7 mouse cellular contexts compared by ENCODE assay signal in the genomic region with DNA sequence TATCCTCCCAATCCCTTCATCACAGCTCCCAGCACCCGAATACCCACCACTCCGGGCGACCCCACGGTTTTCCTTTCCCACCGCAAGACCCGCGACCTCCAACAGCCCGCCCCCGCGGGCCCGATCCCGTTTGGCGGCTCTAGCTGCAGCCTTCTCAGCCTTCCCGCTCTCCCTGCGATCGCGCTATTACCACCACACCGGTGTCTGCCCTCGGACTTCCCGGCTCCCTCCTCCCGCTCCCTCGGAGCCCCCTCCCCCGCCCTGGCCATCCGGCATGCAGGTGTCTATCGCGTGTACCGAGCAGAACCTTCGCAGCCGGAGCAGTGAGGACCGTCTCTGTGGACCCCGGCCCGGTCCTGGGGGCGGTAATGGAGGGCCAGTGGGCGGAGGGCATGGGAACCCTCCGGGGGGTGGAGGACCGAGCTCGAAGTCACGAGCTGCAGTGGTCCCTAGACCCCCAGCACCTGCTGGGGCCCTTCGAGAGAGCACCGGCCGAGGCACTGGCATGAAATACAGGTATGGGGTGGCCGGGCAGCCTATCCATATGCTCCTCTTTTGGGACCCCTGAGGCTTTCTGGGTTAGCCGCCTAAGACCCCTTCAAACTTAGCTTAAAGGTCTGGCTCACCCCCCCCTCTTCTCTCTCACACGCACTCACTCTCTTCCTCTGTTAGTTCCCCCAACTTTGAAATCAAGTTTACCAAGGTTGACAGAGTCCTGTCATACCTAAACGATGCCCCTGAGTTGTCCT. TPM values are rescaled to one million over a fixed set of nuclear protein-coding genes. Genes with fewer than 3 reads are reported as not detected.
A peak's percentile ranks its signal among the peaks of the same experiment; 100 is the strongest.
DNase-seq lines count a peak whose midpoint lies in the region; ATAC-seq and TF ChIP-seq lines count a peak whose summit lies in the region.

No protein-coding gene starts in this region.

- peak overlapping the region in 1 of 2 experiments; percentile 24; a peak in 1 of 4 replicates for H3K27ac ChIP-seq in heart, embryonic 14.5 days (replicated peaks in 1 of 2; ENCODE audit: control insufficient read depth in 1 of 2, insufficient read depth in 1 of 2, low read depth in 2 of 2, low read length in 2 of 2)
- H3K27ac ChIP-seq in liver, embryonic 13.5 days, result no peak overlapping the region
- H3K27ac ChIP-seq in testis, adult 2 months (ENCODE audit: control insufficient read depth, insufficient read depth, low read depth, low read length), result no peak overlapping the region

- ATAC-seq in heart, embryonic 14.5 days (ENCODE audit: insufficient number of reproducible peaks, insufficient read depth, low FRiP score, low read depth), result no peak
- no peak for ATAC-seq in liver, embryonic 13.5 days (ENCODE audit: low read depth)

- H3K4me3 ChIP-seq in lung, adult 2 months (replicated peaks; ENCODE audit: extremely low read depth, low read depth, low read length), result peak overlapping the region; percentile 57
- peak overlapping the region; percentile 48 to 54 for H3K4me3 ChIP-seq in heart, embryonic 14.5 days (ENCODE audit: control insufficient read depth in 1 of 2, insufficient read depth in 1 of 2, low read depth in 1 of 2, low read length in 2 of 2)
- H3K4me3 ChIP-seq in liver, embryonic 13.5 days (replicated peaks), result peak overlapping the region; percentile 69
- H3K4me3 ChIP-seq in testis, adult 2 months (ENCODE audit: control insufficient read depth, low read depth, low read length), result peak overlapping the region; percentile 74

- WGBS in lung, adult 2 months, result 3% methylated on average over 45 of the region's 45 CpGs
- WGBS in heart, embryonic 14.5 days, result under 1% methylated on average over 45 of the region's 45 CpGs
- 2% methylated on average over 45 of the region's 45 CpGs for WGBS in liver, embryonic 13.5 days (ENCODE audit: insufficient replicate concordance)

- no peaks in the 10 kb centered on the region; the same call in 1 of the 2 replicates for H3K36me3 ChIP-seq in heart, embryonic 14.5 days (ENCODE audit: control insufficient read depth, insufficient read depth, low read length)
- H3K36me3 ChIP-seq in liver, embryonic 13.5 days, result no peaks in the 10 kb centered on the region
- H3K36me3 ChIP-seq in testis, adult 2 months (ENCODE audit: control insufficient read depth, insufficient read depth, low read length), result no peaks in the 10 kb centered on the region

- peaks cover 15% of the 10 kb centered on the region for H3K27me3 ChIP-seq in heart, embryonic 14.5 days (ENCODE audit: control insufficient read depth, insufficient read depth, low read length)
- peaks cover 54% of the 10 kb centered on the region for H3K27me3 ChIP-seq in liver, embryonic 13.5 days
- no peaks in the 10 kb centered on the region for H3K27me3 ChIP-seq in testis, adult 2 months (ENCODE audit: control insufficient read depth, insufficient read depth, low read length)

- TF ChIP-seq POLR2A in lung, adult 2 months (IDR thresholded peaks at IDR 0.05; ENCODE audit: borderline replicate concordance, extremely low read depth, low read depth, low read length), result no peak
- TF ChIP-seq POLR2A in testis, adult 2 months (IDR thresholded peaks at IDR 0.05; ENCODE audit: control insufficient read depth, low read depth, low read length), result peak; percentile 7; the same call in 1 of the 2 replicates

- H3K4me1 ChIP-seq in lung, adult 2 months (ENCODE audit: control insufficient read depth, insufficient read depth, low read length), result peaks cover 6% of the 10 kb centered on the region; the same call in 1 of the 2 replicates
- peaks cover 20 to 35% of the 10 kb centered on the region in 2 experiments for H3K4me1 ChIP-seq in heart, embryonic 14.5 days (ENCODE audit: control insufficient read depth in 2 of 2, insufficient read depth in 2 of 2, low read length in 2 of 2)
- H3K4me1 ChIP-seq in liver, embryonic 13.5 days (replicated peaks), result peaks cover 49% of the 10 kb centered on the region
- H3K4me1 ChIP-seq in testis, adult 2 months (ENCODE audit: control insufficient read depth, insufficient read depth, low read length), result peaks cover 32% of the 10 kb centered on the region

- peak overlapping the region; percentile 75 for H3K9ac ChIP-seq in heart, embryonic 14.5 days (ENCODE audit: low read length)
- peak overlapping the region; percentile 69 for H3K9ac ChIP-seq in liver, embryonic 13.5 days

- H3K9me3 ChIP-seq in heart, embryonic 14.5 days (ENCODE audit: control insufficient read depth, low read length), result no peaks in the 10 kb centered on the region
- H3K9me3 ChIP-seq in liver, embryonic 13.5 days (replicated peaks), result no peaks in the 10 kb centered on the region

- H3K4me2 ChIP-seq in heart, embryonic 14.5 days (ENCODE audit: low read length), result peak overlapping the region; percentile 99
- peak overlapping the region; percentile 90 for H3K4me2 ChIP-seq in liver, embryonic 13.5 days

- no peak for TF ChIP-seq CTCF in lung, adult 2 months (IDR thresholded peaks at IDR 0.05; ENCODE audit: insufficient read depth, low read length)
- no peak for TF ChIP-seq CTCF in testis, adult 2 months (IDR thresholded peaks at IDR 0.05; ENCODE audit: control insufficient read depth, insufficient read depth, insufficient replicate concordance, low read depth, low read length)

- no peak for DNase-seq in lung, adult 2 months
- no peak for DNase-seq in lung, postnatal 36 days
- DNase-seq in cerebellum, postnatal 14 days, result peak; percentile 54 to 70
- no peak for DNase-seq in liver, embryonic 13.5 days
- no peak for DNase-seq in right cerebral cortex, adult 18-20 months

RNA-seq across cellular contexts. Expression of gene Kcnab3, which starts 0.5 kb away (rescaled TPM):
- 1.6 and 2.2 TPM in 2 replicates for polyA plus RNA-seq in lung, adult 2 months (2012; rRNA removed)
- polyA plus RNA-seq in heart, embryonic 14.5 days (2014; fragmentation: Nextera tagmentation; extraction: Ambion mirVana), result 0.62 and 0.84 TPM in 2 replicates
- polyA plus RNA-seq in liver, embryonic 13.5 days (2015; fragmentation: Nextera tagmentation; extraction: Ambion mirVana), result 0.07 and 0.19 TPM in 2 replicates
- 12.1 and 12.2 TPM in 2 replicates for polyA plus RNA-seq in testis, adult 2 months (2012; rRNA removed)

RNA-seq across cellular contexts. Expression of gene Trappc1, which starts 2.8 kb away (rescaled TPM):
- polyA plus RNA-seq in lung, adult 2 months (2012; rRNA removed), result 26.7 and 48.5 TPM in 2 replicates
- polyA plus RNA-seq in heart, embryonic 14.5 days (2014; fragmentation: Nextera tagmentation; extraction: Ambion mirVana), result 181 and 195 TPM in 2 replicates
- 90.7 and 94.6 TPM in 2 replicates for polyA plus RNA-seq in liver, embryonic 13.5 days (2015; fragmentation: Nextera tagmentation; extraction: Ambion mirVana)
- polyA plus RNA-seq in testis, adult 2 months (2012; rRNA removed), result 17.9 and 25.5 TPM in 2 replicates

RNA-seq across cellular contexts. Expression of gene Cntrob, which starts 3.0 kb away (rescaled TPM):
- polyA plus RNA-seq in lung, adult 2 months (2012; rRNA removed), result 5.0 and 6.9 TPM in 2 replicates
- polyA plus RNA-seq in heart, embryonic 14.5 days (2014; fragmentation: Nextera tagmentation; extraction: Ambion mirVana), result 8.6 and 8.9 TPM in 2 replicates
- 9.8 and 10.1 TPM in 2 replicates for polyA plus RNA-seq in liver, embryonic 13.5 days (2015; fragmentation: Nextera tagmentation; extraction: Ambion mirVana)
- polyA plus RNA-seq in testis, adult 2 months (2012; rRNA removed), result 20.6 and 21.6 TPM in 2 replicates

RNA-seq across cellular contexts. Expression of gene Rnf227, which starts 13.7 kb away (rescaled TPM):
- polyA plus RNA-seq in lung, adult 2 months (2012; rRNA removed), result 1.0 and 4.3 TPM in 2 replicates
- polyA plus RNA-seq in heart, embryonic 14.5 days (2014; fragmentation: Nextera tagmentation; extraction: Ambion mirVana), result 6.6 and 7.3 TPM in 2 replicates
- polyA plus RNA-seq in liver, embryonic 13.5 days (2015; fragmentation: Nextera tagmentation; extraction: Ambion mirVana), result 0.92 and 1.1 TPM in 2 replicates
- polyA plus RNA-seq in testis, adult 2 months (2012; rRNA removed), result 4.4 and 5.7 TPM in 2 replicates

RNA-seq across cellular contexts. Expression of gene Chd3, which starts 42.6 kb away (rescaled TPM):
- 120 and 135 TPM in 2 replicates for polyA plus RNA-seq in lung, adult 2 months (2012; rRNA removed)
- 16.5 TPM in 2 replicates for polyA plus RNA-seq in heart, embryonic 14.5 days (2014; fragmentation: Nextera tagmentation; extraction: Ambion mirVana)
- 2.6 and 4.4 TPM in 2 replicates for polyA plus RNA-seq in liver, embryonic 13.5 days (2015; fragmentation: Nextera tagmentation; extraction: Ambion mirVana)
- polyA plus RNA-seq in testis, adult 2 months (2012; rRNA removed), result 49.4 and 52.5 TPM in 2 replicates

Comparison
In these comparisons a context has a peak if more than half of its experiments do, and no peak if none do; other contexts are left out.
1. DNase-seq: peak in cerebellum, postnatal 14 days (2 of 2); none in lung, adult 2 months (single experiment), lung, postnatal 36 days (single experiment), liver, embryonic 13.5 days (single experiment) and right cerebral cortex, adult 18-20 months (single experiment).
2. Peak in every context shown above with its lines, with median percentiles within 50 percentile points of each other: H3K4me3 ChIP-seq.